Mouse (Mus musculus): Measurements from ENCODE around the gene Dlx2. TPM values are rescaled to one million over a fixed set of nuclear protein-coding genes. Genes with fewer than 3 reads are reported as not detected.

The Dlx2 gene
- polyA plus RNA-seq, 1 experiment from 2014 or later: not detected

DNA sequence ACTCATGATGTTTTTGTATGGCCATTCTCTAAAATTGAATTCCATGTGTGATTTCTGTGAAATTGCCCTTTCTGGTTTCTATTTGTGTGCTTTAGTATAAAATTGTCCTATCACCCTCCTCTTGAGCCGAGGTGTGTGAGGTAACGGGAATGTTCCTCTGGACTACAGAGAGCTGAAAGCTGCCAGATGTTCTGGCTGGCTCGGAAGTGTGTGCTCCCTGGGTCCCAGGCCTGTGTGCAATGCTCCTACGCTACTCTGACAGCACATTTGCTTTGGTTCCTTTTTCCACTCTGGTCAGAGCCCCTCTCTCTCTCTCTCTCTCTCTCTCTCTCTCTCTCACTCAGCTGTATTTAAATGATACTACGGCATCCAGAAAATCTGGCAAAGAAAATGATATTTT, 49.4 kb downstream of the Dlx2 start:
- no peak for ATAC-seq
- TF ChIP-seq CTCF (IDR thresholded peaks at IDR 0.05; ENCODE audit: low read depth) (no peak), EP300 (IDR thresholded peaks at IDR 0.05; ENCODE audit: low read depth) (no peak)
- H3K4me2 ChIP-seq (ENCODE audit: low read depth, low read length): no peak overlapping the region
- H3K4me3 ChIP-seq (ENCODE audit: low read depth, low read length): no peak overlapping the region
- DNase-seq: no peak
- WGBS (ENCODE audit: insufficient replicate concordance): 64% methylated on average over 5 of the region's 5 CpGs
- H3K36me3 ChIP-seq (replicated peaks; ENCODE audit: insufficient read depth, low read length): no peaks in the 10 kb centered on the region
- H3K27me3 ChIP-seq (ENCODE audit: insufficient read depth, low read length): no peaks in the 10 kb centered on the region
- no peak overlapping the region for H3K9ac ChIP-seq (replicated peaks)
- H3K27ac ChIP-seq (ENCODE audit: low read depth): no peak overlapping the region
- no peaks in the 10 kb centered on the region for H3K9me3 ChIP-seq (ENCODE audit: low read length)
- peaks cover 27% of the 10 kb centered on the region for H3K4me1 ChIP-seq (ENCODE audit: insufficient read depth)

DNA sequence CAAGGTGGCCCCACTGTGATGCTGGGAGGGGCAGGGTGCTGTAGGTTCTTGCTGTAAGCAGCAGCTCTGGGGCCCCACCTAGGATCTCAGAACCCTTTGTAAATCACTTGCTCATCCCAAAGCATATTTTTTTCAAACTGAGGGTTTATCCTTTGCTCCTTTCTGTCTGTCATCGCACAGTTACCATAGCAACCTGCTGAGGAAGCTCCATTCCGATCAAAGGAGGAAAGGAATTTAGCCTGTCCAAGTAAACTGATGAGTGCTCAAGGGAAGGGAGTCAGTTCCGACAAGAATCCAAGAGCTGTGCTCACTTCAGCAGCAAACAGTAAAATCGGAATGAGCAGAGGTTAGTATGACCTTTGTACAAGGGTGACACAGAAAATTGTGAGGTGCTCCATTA, 51.6 kb downstream of the Dlx2 start:
- no peak overlapping the region for H3K4me2 ChIP-seq (ENCODE audit: low read depth, low read length)
- WGBS (ENCODE audit: insufficient replicate concordance): 60% methylated on average over 4 of the region's 4 CpGs
- no peak for ATAC-seq
- no peaks in the 10 kb centered on the region for H3K27me3 ChIP-seq (ENCODE audit: insufficient read depth, low read length)
- no peak for TF ChIP-seq CTCF (IDR thresholded peaks at IDR 0.05; ENCODE audit: low read depth)
- TF ChIP-seq EP300 (IDR thresholded peaks at IDR 0.05; ENCODE audit: low read depth): no peak
- DNase-seq: no peak
- H3K27ac ChIP-seq (ENCODE audit: low read depth): no peak overlapping the region
- H3K9ac ChIP-seq (replicated peaks): no peak overlapping the region
- no peak overlapping the region for H3K4me3 ChIP-seq (ENCODE audit: low read depth, low read length)
- H3K9me3 ChIP-seq (ENCODE audit: low read length): no peaks in the 10 kb centered on the region
- no peaks in the 10 kb centered on the region for H3K36me3 ChIP-seq (replicated peaks; ENCODE audit: insufficient read depth, low read length)
- peaks cover 21% of the 10 kb centered on the region for H3K4me1 ChIP-seq (ENCODE audit: insufficient read depth)

DNA sequence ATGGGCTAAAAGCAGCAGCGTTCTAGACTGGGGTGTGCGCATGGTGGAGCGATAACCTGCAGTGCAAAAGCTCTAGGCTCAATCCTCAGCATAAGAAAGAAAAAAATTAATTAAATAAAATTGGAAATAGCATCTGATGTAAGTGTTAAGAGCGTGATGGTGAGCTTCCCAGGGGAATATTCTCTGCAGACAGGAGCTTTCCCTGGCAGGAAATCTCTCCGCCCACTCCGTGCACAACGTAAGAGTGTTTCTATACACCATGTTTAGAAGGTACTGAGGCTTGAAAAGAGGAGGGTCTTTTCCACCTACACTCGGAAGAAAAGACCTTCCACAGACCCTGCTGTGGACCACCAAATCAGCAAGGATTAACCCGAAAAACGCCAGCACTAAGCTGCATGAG, 52.1 kb downstream of the Dlx2 start:
- TF ChIP-seq CTCF (IDR thresholded peaks at IDR 0.05; ENCODE audit: low read depth) (no peak), EP300 (IDR thresholded peaks at IDR 0.05; ENCODE audit: low read depth) (no peak)
- Histone ChIP-seq H3K9me3 (ENCODE audit: low read length) (no peaks in the 10 kb centered on the region), H3K4me1 (ENCODE audit: insufficient read depth) (peaks cover 16% of the 10 kb centered on the region), H3K9ac (replicated peaks) (no peak overlapping the region), H3K4me2 (ENCODE audit: low read depth, low read length) (no peak overlapping the region), H3K27ac (ENCODE audit: low read depth) (no peak overlapping the region), H3K4me3 (ENCODE audit: low read depth, low read length) (no peak overlapping the region), H3K27me3 (ENCODE audit: insufficient read depth, low read length) (no peaks in the 10 kb centered on the region), H3K36me3 (replicated peaks; ENCODE audit: insufficient read depth, low read length) (no peaks in the 10 kb centered on the region)
- DNase-seq (no peak), ATAC-seq (no peak)
- 83% methylated on average over 10 of the region's 10 CpGs for whole genome bisulfite sequencing (ENCODE audit: insufficient replicate concordance)

Other genes starting within 250 kb of the Dlx2 start
- gene Slc25a12, start 179.0 kb downstream of the Dlx2 start, polyA plus RNA-seq (2015; fragmentation: Nextera tagmentation; extraction: Ambion mirVana): 20.5 and 21.0 TPM in 2 replicates
- 49.2 and 53.6 TPM in 2 replicates for gene Hat1, start 157.8 kb downstream of the Dlx2 start, polyA plus RNA-seq (2015; fragmentation: Nextera tagmentation; extraction: Ambion mirVana)
- 21.1 and 21.7 TPM in 2 replicates for gene Metap1d, start 93.5 kb downstream of the Dlx2 start, polyA plus RNA-seq (2015; fragmentation: Nextera tagmentation; extraction: Ambion mirVana)
- 0.06 and 0.09 TPM in 2 replicates for gene Dlx1, start 18.6 kb downstream of the Dlx2 start, polyA plus RNA-seq (2015; fragmentation: Nextera tagmentation; extraction: Ambion mirVana)
- gene Itga6, start 198.9 kb upstream of the Dlx2 start, polyA plus RNA-seq (2015; fragmentation: Nextera tagmentation; extraction: Ambion mirVana): 7.5 and 7.7 TPM in 2 replicates